Comparison of ENCODE assay signal across 20 mouse cellular contexts in the genomic region with DNA sequence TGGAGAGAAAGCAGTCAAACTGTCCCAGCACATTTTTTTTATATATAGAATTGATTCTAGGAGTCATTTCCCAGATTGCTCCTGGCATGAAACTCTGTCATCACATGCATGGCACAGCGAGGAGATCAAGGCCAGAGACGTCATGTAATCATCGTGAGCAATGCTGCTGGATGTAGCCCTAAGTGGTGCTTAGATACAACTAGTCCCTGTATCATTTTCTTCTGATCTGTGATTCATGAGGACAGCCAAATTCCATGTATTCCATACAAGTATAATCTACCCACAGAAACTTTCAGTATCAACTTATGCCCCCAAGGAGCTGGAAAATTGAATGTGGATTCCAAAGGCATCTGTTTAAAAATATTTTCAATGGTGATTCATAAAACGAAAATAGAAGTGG.
A peak's percentile ranks its signal among the peaks of the same experiment; 100 is the strongest.
DNase-seq lines count a peak whose midpoint lies in the region; ATAC-seq lines count a peak whose summit lies in the region.
"Had no signal": no experiment of that assay in that cellular context is flagged by ENCODE, and none has a peak within 500 bp of the region (broad histone marks: within the 10 kb centered on the region; RNA-seq: fewer than 3 reads in every experiment).

No protein-coding gene starts in this region.

- H3K4me1 ChIP-seq in embryonic facial prominence, embryonic 14.5 days (ENCODE audit: control insufficient read depth, insufficient read depth, low read length) = no peaks in the 10 kb centered on the region
- no peaks in the 10 kb centered on the region for H3K4me1 ChIP-seq in embryonic facial prominence, embryonic 10.5 days
- no peaks in the 10 kb centered on the region for H3K4me1 ChIP-seq in heart, embryonic 15.5 days (replicated peaks)
- H3K4me1 ChIP-seq in midbrain, embryonic 14.5 days (ENCODE audit: control insufficient read depth, insufficient read depth, low read length) = no peaks in the 10 kb centered on the region
- H3K4me1 ChIP-seq: embryonic facial prominence, embryonic 12.5 days; forebrain, embryonic 13.5 days; hindbrain, embryonic 13.5 days had no signal

- no peaks in the 10 kb centered on the region for H3K9me3 ChIP-seq in embryonic facial prominence, embryonic 14.5 days (ENCODE audit: control insufficient read depth, low read length)
- H3K9me3 ChIP-seq in embryonic facial prominence, embryonic 10.5 days = no peaks in the 10 kb centered on the region
- H3K9me3 ChIP-seq in heart, embryonic 15.5 days (replicated peaks) = no peaks in the 10 kb centered on the region
- H3K9me3 ChIP-seq in midbrain, embryonic 14.5 days (ENCODE audit: control insufficient read depth, low read length) = no peaks in the 10 kb centered on the region
- H3K9me3 ChIP-seq: embryonic facial prominence, embryonic 12.5 days; forebrain, embryonic 13.5 days; hindbrain, embryonic 13.5 days had no signal

- intact Hi-C loops in heart, postnatal 36 days (cut with DNase I) = no loop called here

- H3K27ac ChIP-seq in embryonic facial prominence, embryonic 14.5 days (replicated peaks; ENCODE audit: low read depth, low read length) = no peak overlapping the region
- no peak overlapping the region for H3K27ac ChIP-seq in embryonic facial prominence, embryonic 10.5 days (replicated peaks)
- H3K27ac ChIP-seq in heart, embryonic 15.5 days = peak overlapping the region; percentile 31; the same call in 1 of the 2 replicates
- no peak overlapping the region for H3K27ac ChIP-seq in midbrain, embryonic 14.5 days (replicated peaks; ENCODE audit: low read depth, low read length)
- H3K27ac ChIP-seq: embryonic facial prominence, embryonic 12.5 days; forebrain, embryonic 13.5 days; hindbrain, embryonic 13.5 days; hindbrain, postnatal 0 days had no signal

- H3K4me2 ChIP-seq in embryonic facial prominence, embryonic 14.5 days (ENCODE audit: low read depth, low read length) = no peak overlapping the region
- no peak overlapping the region for H3K4me2 ChIP-seq in heart, embryonic 15.5 days
- no peak overlapping the region for H3K4me2 ChIP-seq in midbrain, embryonic 14.5 days (ENCODE audit: low read length)
- H3K4me2 ChIP-seq: embryonic facial prominence, embryonic 12.5 days; forebrain, embryonic 13.5 days; heart, embryonic 11.5 days; hindbrain, embryonic 13.5 days had no signal

- no peak for ATAC-seq in embryonic facial prominence, embryonic 14.5 days (ENCODE audit: low read depth)
- ATAC-seq in heart, embryonic 15.5 days (replicated peaks; ENCODE audit: insufficient number of reproducible peaks, insufficient read depth, low FRiP score, low read depth) = no peak; the same call in 1 of the 2 replicates
- no peak for ATAC-seq in midbrain, embryonic 14.5 days (ENCODE audit: low FRiP score, low TSS enrichment)
- ATAC-seq: forebrain, embryonic 13.5 days; forebrain, postnatal 0 days; hindbrain, postnatal 0 days had no signal

- no peak overlapping the region for H3K4me3 ChIP-seq in embryonic facial prominence, embryonic 14.5 days (ENCODE audit: low read depth, low read length)
- no peak overlapping the region for H3K4me3 ChIP-seq in embryonic facial prominence, embryonic 10.5 days
- no peak overlapping the region for H3K4me3 ChIP-seq in heart, embryonic 15.5 days
- no peak overlapping the region for H3K4me3 ChIP-seq in midbrain, embryonic 14.5 days (replicated peaks; ENCODE audit: low read depth, low read length)
- H3K4me3 ChIP-seq: embryonic facial prominence, embryonic 12.5 days; forebrain, embryonic 13.5 days; hindbrain, embryonic 13.5 days had no signal

- no peak overlapping the region for H3K9ac ChIP-seq in embryonic facial prominence, embryonic 14.5 days (ENCODE audit: low read depth, low read length)
- no peak overlapping the region for H3K9ac ChIP-seq in heart, embryonic 15.5 days
- H3K9ac ChIP-seq in midbrain, embryonic 14.5 days (replicated peaks; ENCODE audit: low read length) = no peak overlapping the region
- H3K9ac ChIP-seq: embryonic facial prominence, embryonic 12.5 days; forebrain, embryonic 13.5 days; forebrain, postnatal 0 days; hindbrain, embryonic 13.5 days had no signal

- peak; percentile 56 for DNase-seq in embryonic facial prominence, embryonic 14.5 days (ENCODE audit: low spot score)
- DNase-seq in embryonic facial prominence, embryonic 10.5 days (ENCODE audit: low spot score) = no peak
- no peak for DNase-seq in heart, postnatal 36 days
- peak; percentile 33 for DNase-seq in Muller cell, postnatal 12 days (ENCODE audit: inconsistent ontology term)
- DNase-seq in midbrain, embryonic 14.5 days = no peak
- DNase-seq: adrenal gland, postnatal 25 days; cerebellum, adult 11 months; cerebellum, adult 8-10 months; cerebellum, postnatal 14 days; embryo, embryonic 11 days; forebrain, postnatal 0 days; gastrocnemius, postnatal 14 days; kidney, adult 11 months; kidney, adult 9 months had no signal

- no peaks in the 10 kb centered on the region for H3K36me3 ChIP-seq in embryonic facial prominence, embryonic 14.5 days (ENCODE audit: control insufficient read depth, insufficient read depth, low read length)
- H3K36me3 ChIP-seq in embryonic facial prominence, embryonic 10.5 days (replicated peaks) = no peaks in the 10 kb centered on the region
- no peaks in the 10 kb centered on the region for H3K36me3 ChIP-seq in heart, embryonic 15.5 days
- no peaks in the 10 kb centered on the region for H3K36me3 ChIP-seq in midbrain, embryonic 14.5 days (ENCODE audit: control insufficient read depth, insufficient read depth, low read length)
- H3K36me3 ChIP-seq: embryonic facial prominence, embryonic 12.5 days; hindbrain, embryonic 13.5 days had no signal

- 60% methylated on average over 4 of the region's 4 CpGs for WGBS in embryonic facial prominence, embryonic 14.5 days
- 91% methylated on average over 4 of the region's 4 CpGs for WGBS in embryonic facial prominence, embryonic 10.5 days
- 32% methylated on average over 4 of the region's 4 CpGs for WGBS in heart, embryonic 15.5 days
- WGBS in midbrain, embryonic 14.5 days = 88% methylated on average over 4 of the region's 4 CpGs

- H3K27me3 ChIP-seq in embryonic facial prominence, embryonic 14.5 days (replicated peaks; ENCODE audit: control insufficient read depth, insufficient read depth, low read length) = no peaks in the 10 kb centered on the region
- no peaks in the 10 kb centered on the region for H3K27me3 ChIP-seq in embryonic facial prominence, embryonic 10.5 days (replicated peaks; ENCODE audit: low read depth, poor library complexity, severe bottlenecking)
- no peaks in the 10 kb centered on the region for H3K27me3 ChIP-seq in heart, embryonic 15.5 days
- H3K27me3 ChIP-seq in midbrain, embryonic 14.5 days (ENCODE audit: control insufficient read depth, insufficient read depth, low read length) = no peaks in the 10 kb centered on the region
- H3K27me3 ChIP-seq: embryonic facial prominence, embryonic 12.5 days; forebrain, embryonic 13.5 days; hindbrain, embryonic 13.5 days had no signal

Comparison
In these comparisons a context has a peak if more than half of its experiments do, and no peak if none do; other contexts are left out.
1. DNase-seq: peak in embryonic facial prominence, embryonic 14.5 days (single experiment) and Muller cell, postnatal 12 days (single experiment); none in embryonic facial prominence, embryonic 10.5 days (single experiment), heart, postnatal 36 days (0 of 2) and midbrain, embryonic 14.5 days (single experiment).